Comparison of ENCODE assay signal across 11 mouse cellular contexts in the genomic region with DNA sequence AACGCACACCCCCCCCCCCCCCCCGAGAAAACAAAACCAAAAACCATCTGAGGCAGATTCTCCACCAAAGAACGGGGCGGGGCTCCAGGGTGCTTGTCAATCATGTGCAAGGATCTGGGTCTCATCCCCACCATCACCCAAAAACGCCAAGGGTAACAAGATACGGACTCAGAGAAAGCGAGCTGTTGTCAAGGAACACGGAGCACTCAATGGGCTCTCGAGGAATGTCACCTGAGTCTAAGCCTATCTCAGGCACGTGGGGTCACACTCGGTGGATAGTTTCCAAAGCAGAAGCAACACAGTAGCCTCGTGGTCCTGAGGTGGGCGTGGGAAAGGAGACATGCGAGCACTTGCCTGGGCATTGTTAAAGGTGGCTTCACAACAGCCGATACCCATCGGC. TPM values are rescaled to one million over a fixed set of nuclear protein-coding genes. Genes with fewer than 3 reads are reported as not detected.
DNase-seq lines count a peak whose midpoint lies in the region; ATAC-seq and TF ChIP-seq lines count a peak whose summit lies in the region.
"Had no signal": no experiment of that assay in that cellular context is flagged by ENCODE, and none has a peak within 500 bp of the region (broad histone marks: within the 10 kb centered on the region; RNA-seq: fewer than 3 reads in every experiment).

No protein-coding gene starts in this region.

- no peak overlapping the region for H3K4me3 ChIP-seq in heart, embryonic 15.5 days
- H3K4me3 ChIP-seq in spleen, adult 2 months (ENCODE audit: extremely low read depth, insufficient read depth, insufficient read length), result no peak overlapping the region
- no peak overlapping the region for H3K4me3 ChIP-seq in hindbrain, embryonic 16.5 days (ENCODE audit: low read length)

- H3K4me2 ChIP-seq in heart, embryonic 15.5 days, result peak overlapping the region; percentile 61
- H3K4me2 ChIP-seq in hindbrain, embryonic 16.5 days (ENCODE audit: low read length), result peak overlapping the region; percentile 7; the same call in 1 of the 2 replicates

- no peak for TF ChIP-seq CTCF in spleen, adult 2 months (IDR thresholded peaks at IDR 0.05; ENCODE audit: extremely low read depth, insufficient read depth, insufficient read length, insufficient replicate concordance)

- H3K9me3 ChIP-seq in heart, embryonic 15.5 days (replicated peaks), result no peaks in the 10 kb centered on the region
- H3K9me3 ChIP-seq in hindbrain, embryonic 16.5 days (ENCODE audit: control insufficient read depth, low read length), result no peaks in the 10 kb centered on the region

- DNase-seq in heart, adult 18-20 months, result no peak
- no peak for DNase-seq in spleen, adult 2 months (ENCODE audit: low read depth in 1 of 2, low spot score in 2 of 2)
- no peak for DNase-seq in spleen, adult 18-20 months
- no peak for DNase-seq in c-Kit-positive CD71-positive TER-119-positive erythroid progenitor cells, embryonic 14.5 days (ENCODE audit: low spot score)
- no peak for DNase-seq in cerebellum, postnatal 14 days
- DNase-seq: right cerebral cortex, postnatal 25 days; thymus, adult 2 months had no signal

- H3K36me3 ChIP-seq in heart, embryonic 15.5 days, result peaks cover 10% of the 10 kb centered on the region
- H3K36me3 ChIP-seq in spleen, adult 2 months (ENCODE audit: control insufficient read depth, insufficient read depth, low read length), result peaks cover 6% of the 10 kb centered on the region; the same call in 1 of the 2 replicates
- H3K36me3 ChIP-seq in hindbrain, embryonic 16.5 days (ENCODE audit: control insufficient read depth, insufficient read depth, low read length), result peaks cover 3% of the 10 kb centered on the region; the same call in 1 of the 2 replicates

- H3K9ac ChIP-seq in heart, embryonic 15.5 days, result peak overlapping the region; percentile 45; the same call in 1 of the 2 replicates
- no peak overlapping the region for H3K9ac ChIP-seq in hindbrain, embryonic 16.5 days (ENCODE audit: low read depth, low read length)

- peak overlapping the region; percentile 96 for H3K27ac ChIP-seq in heart, embryonic 15.5 days
- H3K27ac ChIP-seq in spleen, adult 2 months (ENCODE audit: insufficient read depth, low read length), result peak overlapping the region; percentile 86
- peak overlapping the region; percentile 66 for H3K27ac ChIP-seq in hindbrain, embryonic 16.5 days (ENCODE audit: low read depth, low read length)

- H3K4me1 ChIP-seq in heart, embryonic 15.5 days (replicated peaks), result peaks cover 93% of the 10 kb centered on the region
- H3K4me1 ChIP-seq in spleen, adult 2 months (ENCODE audit: control insufficient read depth, insufficient read depth, insufficient read length), result peaks cover 62% of the 10 kb centered on the region; the same call in 1 of the 2 replicates
- H3K4me1 ChIP-seq in hindbrain, embryonic 16.5 days (ENCODE audit: control insufficient read depth, insufficient read depth, low read depth, low read length), result peaks cover 68% of the 10 kb centered on the region

- no peak for ATAC-seq in heart, embryonic 15.5 days (replicated peaks; ENCODE audit: insufficient number of reproducible peaks, insufficient read depth, low FRiP score, low read depth)
- ATAC-seq in hindbrain, embryonic 16.5 days, result no peak
- ATAC-seq: activated CD4-positive, CD25-positive, alpha-beta regulatory T cell, adult 4 months; lung, postnatal 0 days had no signal

- WGBS in heart, embryonic 15.5 days, result 54% methylated on average over 16 of the region's 16 CpGs
- WGBS in spleen, adult 2 months, result 61% methylated on average over 16 of the region's 16 CpGs
- 73% methylated on average over 16 of the region's 16 CpGs for WGBS in hindbrain, embryonic 16.5 days

- TF ChIP-seq POLR2A in spleen, adult 2 months (IDR thresholded peaks at IDR 0.05; ENCODE audit: low read depth, low read length), result no peak

- no peaks in the 10 kb centered on the region for H3K27me3 ChIP-seq in heart, embryonic 15.5 days
- H3K27me3 ChIP-seq in spleen, adult 2 months (ENCODE audit: control insufficient read depth, insufficient read depth, low read length), result no peaks in the 10 kb centered on the region
- no peaks in the 10 kb centered on the region for H3K27me3 ChIP-seq in hindbrain, embryonic 16.5 days (replicated peaks; ENCODE audit: control insufficient read depth, insufficient read depth, low read length)

RNA-seq across cellular contexts. Expression of a gene that starts 18.3 kb away (rescaled TPM):
- polyA plus RNA-seq in heart, embryonic 15.5 days (2015; fragmentation: Nextera tagmentation; extraction: Ambion mirVana), result 49.9 and 56.0 TPM in 2 replicates
- total RNA-seq in heart, adult 18-20 months (2021), result 10 to 100 TPM; 15.1 to 15.2 TPM
- 58.1 and 72.8 TPM in 2 replicates for polyA plus RNA-seq in spleen, adult 2 months (2012; rRNA removed)
- 70.9 and 81.1 TPM in 2 replicates for polyA plus RNA-seq in hindbrain, embryonic 16.5 days (2015; fragmentation: Nextera tagmentation; extraction: Ambion mirVana)

RNA-seq across cellular contexts. Expression of a gene that starts 40.3 kb away (rescaled TPM):
- polyA plus RNA-seq in heart, embryonic 15.5 days (2015; fragmentation: Nextera tagmentation; extraction: Ambion mirVana), result 6.6 and 9.7 TPM in 2 replicates
- total RNA-seq in heart, adult 18-20 months (2021), result 10 to 100 TPM; 11.1 to 11.3 TPM
- 46.3 and 59.2 TPM in 2 replicates for polyA plus RNA-seq in spleen, adult 2 months (2012; rRNA removed)
- polyA plus RNA-seq in hindbrain, embryonic 16.5 days (2015; fragmentation: Nextera tagmentation; extraction: Ambion mirVana), result 34.3 and 35.3 TPM in 2 replicates
